Mouse (Mus musculus): ENCODE measurements at regions not wholly inside any gene's neighbourhood (a gene's known extent, or its start where the extent isn't known, plus 50 kb on each side); places are given as distances from the start of the nearest gene placed in this dataset.

DNA sequence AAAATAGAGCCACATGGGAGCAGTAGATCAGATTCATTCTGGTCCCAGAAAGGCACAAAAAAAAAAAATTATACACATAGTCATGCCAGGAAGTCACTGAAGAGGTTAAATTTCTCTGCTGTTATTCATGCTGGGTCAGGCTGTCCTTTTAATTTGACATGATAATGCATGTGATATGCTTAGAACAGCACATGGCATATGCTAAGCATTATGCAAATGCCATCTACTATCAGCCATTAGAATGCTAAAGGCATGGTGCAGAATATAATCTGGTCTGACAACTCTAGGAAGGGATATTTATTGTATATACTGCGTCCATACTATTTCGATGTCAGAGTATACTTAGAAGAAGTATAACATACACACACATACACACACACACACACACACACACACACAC, 405.6 kb downstream of the AI429214 start:
- H3K9ac ChIP-seq (replicated peaks): no peak overlapping the region
- no peaks in the 10 kb centered on the region for H3K36me3 ChIP-seq (replicated peaks; ENCODE audit: control insufficient read depth, insufficient read depth, low read depth)
- H3K27me3 ChIP-seq (ENCODE audit: control insufficient read depth, insufficient read depth, low read length): no peaks in the 10 kb centered on the region
- ATAC-seq (ENCODE audit: insufficient read depth): no peak
- TF ChIP-seq CTCF (IDR thresholded peaks at IDR 0.05; ENCODE audit: low read depth) (no peak), EP300 (IDR thresholded peaks at IDR 0.05; ENCODE audit: low read depth) (no peak)
- 66% methylated on average over 2 of the region's 2 CpGs for WGBS (ENCODE audit: insufficient replicate concordance)
- no peaks in the 10 kb centered on the region for H3K4me1 ChIP-seq (replicated peaks; ENCODE audit: control insufficient read depth in 2 of 2, insufficient read depth in 2 of 2, low read length in 1 of 2)
- no peak overlapping the region for H3K4me2 ChIP-seq (ENCODE audit: low read depth)
- no peak overlapping the region for H3K4me3 ChIP-seq (ENCODE audit: insufficient read depth in 1 of 2, low read depth in 2 of 2, low read length in 2 of 2)
- no peaks in the 10 kb centered on the region for H3K9me3 ChIP-seq (ENCODE audit: control insufficient read depth, low read length)
- H3K27ac ChIP-seq: no peak overlapping the region
- no peak for DNase-seq (ENCODE audit: low read depth in 3 of 3, low spot score in 3 of 3)

DNA sequence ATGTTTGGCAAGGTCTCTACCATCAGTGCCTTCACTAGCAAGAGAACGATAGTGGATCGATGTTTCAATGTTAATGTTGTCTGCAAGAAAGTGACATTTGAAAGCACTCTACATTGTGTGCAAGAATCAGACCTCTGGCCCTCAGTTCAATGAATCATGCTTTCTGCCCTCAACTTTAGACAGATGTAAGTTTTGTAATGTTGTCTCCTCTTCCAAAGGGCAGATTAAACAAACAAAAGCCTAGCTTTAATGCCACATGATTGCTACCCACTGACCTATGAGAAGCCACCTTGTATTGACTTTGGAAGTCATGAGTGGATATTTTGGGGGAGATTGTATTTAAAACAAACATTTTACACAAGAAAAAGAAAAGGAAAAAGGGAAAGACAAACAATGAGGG, 429.2 kb downstream of the AI429214 start:
- ATAC-seq (ENCODE audit: insufficient read depth): peak; percentile 76
- 66% methylated on average over 2 of the region's 2 CpGs for WGBS (ENCODE audit: insufficient replicate concordance)
- H3K27me3 ChIP-seq (ENCODE audit: control insufficient read depth, insufficient read depth, low read length): no peaks in the 10 kb centered on the region
- peaks cover 0 to 3% of the 10 kb centered on the region in 2 experiments; a peak in 2 of 4 replicates for H3K4me1 ChIP-seq (replicated peaks; ENCODE audit: control insufficient read depth in 2 of 2, insufficient read depth in 2 of 2, low read length in 1 of 2)
- no peak overlapping the region for H3K4me2 ChIP-seq (ENCODE audit: low read depth)
- H3K9me3 ChIP-seq (ENCODE audit: control insufficient read depth, low read length): no peaks in the 10 kb centered on the region
- H3K4me3 ChIP-seq (ENCODE audit: insufficient read depth in 1 of 2, low read depth in 2 of 2, low read length in 2 of 2): no peak overlapping the region
- peak; percentile 3 to 22 (median 16) for DNase-seq (ENCODE audit: low read depth in 3 of 3, low spot score in 3 of 3)
- TF ChIP-seq EP300 (IDR thresholded peaks at IDR 0.05; ENCODE audit: low read depth) (no peak), CTCF (IDR thresholded peaks at IDR 0.05; ENCODE audit: low read depth) (no peak)
- no peaks in the 10 kb centered on the region for H3K36me3 ChIP-seq (replicated peaks; ENCODE audit: control insufficient read depth, insufficient read depth, low read depth)
- no peak overlapping the region for H3K9ac ChIP-seq (replicated peaks)
- H3K27ac ChIP-seq: no peak overlapping the region

DNA sequence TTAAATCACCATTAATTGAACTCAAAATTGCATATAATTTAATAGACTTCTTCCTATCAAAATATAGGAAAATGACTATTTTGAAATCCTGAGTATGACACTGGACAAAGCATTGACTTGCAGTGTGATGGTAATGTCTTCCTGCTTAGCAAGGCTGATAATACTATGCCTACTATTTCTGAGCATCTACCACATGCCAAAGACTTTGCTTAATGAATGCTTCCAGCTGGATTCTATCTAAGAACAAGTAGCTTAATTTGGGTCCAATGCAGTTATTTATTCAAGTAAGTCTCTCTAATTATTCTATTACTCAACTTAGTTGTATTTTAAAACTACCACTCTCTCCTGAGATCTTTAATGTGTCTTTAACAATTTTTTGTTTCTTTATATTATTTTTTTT, 431.2 kb downstream of the AI429214 start:
- ATAC-seq (ENCODE audit: insufficient read depth) (no peak), DNase-seq (ENCODE audit: low read depth in 3 of 3, low spot score in 3 of 3) (no peak)
- H3K9me3 ChIP-seq (ENCODE audit: control insufficient read depth, low read length): no peaks in the 10 kb centered on the region

DNA sequence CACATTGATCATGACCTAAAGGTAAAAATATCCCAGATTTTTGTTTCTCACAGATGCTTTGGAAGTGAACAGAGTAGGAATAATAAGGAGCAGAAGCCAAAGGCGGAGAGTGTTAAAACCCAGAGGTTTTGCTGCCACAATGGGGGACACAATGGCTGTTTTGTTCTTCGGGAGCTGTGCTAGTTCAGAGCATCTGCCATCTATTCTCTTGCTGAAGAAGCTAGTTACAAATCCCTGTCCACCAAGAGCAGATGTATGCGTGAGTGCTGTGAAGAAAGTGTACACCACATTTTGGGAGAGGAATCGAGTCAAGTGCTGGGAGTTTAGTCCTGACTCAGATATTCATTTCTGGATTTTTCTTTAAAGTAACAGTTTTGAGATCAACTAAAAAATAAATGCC, 435.4 kb downstream of the AI429214 start:
- Histone ChIP-seq H3K4me3 (ENCODE audit: insufficient read depth in 1 of 2, low read depth in 2 of 2, low read length in 2 of 2) (no peak overlapping the region), H3K27ac (no peak overlapping the region), H3K36me3 (replicated peaks; ENCODE audit: control insufficient read depth, insufficient read depth, low read depth) (no peaks in the 10 kb centered on the region), H3K4me2 (ENCODE audit: low read depth) (no peak overlapping the region), H3K4me1 (replicated peaks; ENCODE audit: control insufficient read depth in 2 of 2, insufficient read depth in 2 of 2, low read length in 1 of 2) (no peaks in the 10 kb centered on the region), H3K9me3 (ENCODE audit: control insufficient read depth, low read length) (no peaks in the 10 kb centered on the region), H3K27me3 (ENCODE audit: control insufficient read depth, insufficient read depth, low read length) (no peaks in the 10 kb centered on the region), H3K9ac (replicated peaks) (no peak overlapping the region)
- WGBS (ENCODE audit: insufficient replicate concordance): 67% methylated on average over 4 of the region's 4 CpGs
- TF ChIP-seq EP300 (IDR thresholded peaks at IDR 0.05; ENCODE audit: low read depth) (no peak), CTCF (IDR thresholded peaks at IDR 0.05; ENCODE audit: low read depth) (no peak)
- ATAC-seq (ENCODE audit: insufficient read depth): no peak
- DNase-seq (ENCODE audit: low read depth in 3 of 3, low spot score in 3 of 3): no peak

More for the DNA sequence above, 431.2 kb downstream of the AI429214 start:
- Histone ChIP-seq H3K36me3 (replicated peaks; ENCODE audit: control insufficient read depth, insufficient read depth, low read depth) (no peaks in the 10 kb centered on the region), H3K9ac (replicated peaks) (no peak overlapping the region), H3K4me3 (ENCODE audit: insufficient read depth in 1 of 2, low read depth in 2 of 2, low read length in 2 of 2) (no peak overlapping the region), H3K27ac (no peak overlapping the region), H3K27me3 (ENCODE audit: control insufficient read depth, insufficient read depth, low read length) (no peaks in the 10 kb centered on the region), H3K4me1 (replicated peaks; ENCODE audit: control insufficient read depth in 2 of 2, insufficient read depth in 2 of 2, low read length in 1 of 2) (peaks cover 0 to 3% of the 10 kb centered on the region in 2 experiments; a peak in 2 of 4 replicates), H3K4me2 (ENCODE audit: low read depth) (no peak overlapping the region)
- no peak for TF ChIP-seq CTCF (IDR thresholded peaks at IDR 0.05; ENCODE audit: low read depth)
- no peak for TF ChIP-seq EP300 (IDR thresholded peaks at IDR 0.05; ENCODE audit: low read depth)

DNA sequence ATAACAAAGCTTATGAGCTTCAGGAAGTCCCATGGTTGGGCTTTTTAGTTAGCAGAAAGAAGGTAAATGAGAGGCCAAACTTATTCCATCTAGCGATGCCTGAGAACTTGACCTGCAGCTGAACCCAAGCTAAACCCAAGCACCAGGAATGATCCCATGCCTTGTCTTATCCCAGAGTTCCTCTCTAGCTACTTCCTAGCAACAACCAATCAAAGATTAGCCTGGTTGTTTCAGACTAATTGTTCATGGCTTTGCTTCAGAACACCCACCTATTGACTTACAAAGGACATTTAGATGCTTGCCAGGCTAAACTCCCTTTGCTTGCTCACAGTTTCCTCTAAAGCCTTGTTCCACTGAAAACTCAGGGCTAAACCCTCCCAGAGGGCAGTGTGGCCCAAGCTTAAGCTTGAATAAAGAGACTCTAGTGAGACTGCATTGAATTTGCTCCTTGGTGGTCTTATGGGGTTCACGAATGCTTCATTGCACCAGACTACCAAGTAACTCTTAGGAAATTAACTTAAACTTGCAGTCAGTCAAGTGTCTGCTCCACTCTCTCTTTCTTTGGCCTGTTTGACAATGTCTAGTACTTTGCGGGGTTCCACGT, 467.2 kb downstream of the AI429214 start:
- Histone ChIP-seq H3K4me1 (replicated peaks; ENCODE audit: control insufficient read depth in 2 of 2, insufficient read depth in 2 of 2, low read length in 1 of 2) (no peaks in the 10 kb centered on the region), H3K9ac (replicated peaks) (no peak overlapping the region), H3K36me3 (replicated peaks; ENCODE audit: control insufficient read depth, insufficient read depth, low read depth) (no peaks in the 10 kb centered on the region), H3K27me3 (ENCODE audit: control insufficient read depth, insufficient read depth, low read length) (no peaks in the 10 kb centered on the region), H3K4me3 (ENCODE audit: insufficient read depth in 1 of 2, low read depth in 2 of 2, low read length in 2 of 2) (no peak overlapping the region), H3K9me3 (ENCODE audit: control insufficient read depth, low read length) (no peaks in the 10 kb centered on the region), H3K4me2 (ENCODE audit: low read depth) (no peak overlapping the region), H3K27ac (no peak overlapping the region)
- 72% methylated on average over 4 of the region's 4 CpGs for WGBS (ENCODE audit: insufficient replicate concordance)
- ATAC-seq (ENCODE audit: insufficient read depth) (no peak), DNase-seq (ENCODE audit: low read depth in 3 of 3, low spot score in 3 of 3) (no peak)
- TF ChIP-seq EP300 (IDR thresholded peaks at IDR 0.05; ENCODE audit: low read depth) (no peak), CTCF (IDR thresholded peaks at IDR 0.05; ENCODE audit: low read depth) (no peak)
